Mouse (Mus musculus) ES-Bruce4 (cell line): ENCODE data around the gene Tbc1d2b.

Experiments
- CTCF ChIP-seq: IDR thresholded peaks from one replicate; pipeline ENCODE4 v1.8.1; 2011; ENCODE audit warnings: low read depth, low read length
- EP300 ChIP-seq: IDR thresholded peaks from 2 replicates; pipeline ENCODE4 v1.6.1; 2011; ENCODE audit warnings: low read depth, low read length; ENCODE audit not compliant: insufficient read depth

GRCm38 (mm10) chr9:90222275-90222674 is 48.3 kb downstream of the Tbc1d2b start:
- no peak for TF ChIP-seq CTCF
- TF ChIP-seq EP300, result no peak
